Mouse (Mus musculus) lung, postnatal 4 days (tissue): Measurements from ENCODE around the gene C8g.
A peak's percentile ranks its signal among the peaks of the same experiment; 100 is the strongest.

Source experiments
- DNase-seq, 2 experiments: peaks; one replicate each; pipeline ENCODE4 v3.0.0; 2021

Gene C8g

DNA sequence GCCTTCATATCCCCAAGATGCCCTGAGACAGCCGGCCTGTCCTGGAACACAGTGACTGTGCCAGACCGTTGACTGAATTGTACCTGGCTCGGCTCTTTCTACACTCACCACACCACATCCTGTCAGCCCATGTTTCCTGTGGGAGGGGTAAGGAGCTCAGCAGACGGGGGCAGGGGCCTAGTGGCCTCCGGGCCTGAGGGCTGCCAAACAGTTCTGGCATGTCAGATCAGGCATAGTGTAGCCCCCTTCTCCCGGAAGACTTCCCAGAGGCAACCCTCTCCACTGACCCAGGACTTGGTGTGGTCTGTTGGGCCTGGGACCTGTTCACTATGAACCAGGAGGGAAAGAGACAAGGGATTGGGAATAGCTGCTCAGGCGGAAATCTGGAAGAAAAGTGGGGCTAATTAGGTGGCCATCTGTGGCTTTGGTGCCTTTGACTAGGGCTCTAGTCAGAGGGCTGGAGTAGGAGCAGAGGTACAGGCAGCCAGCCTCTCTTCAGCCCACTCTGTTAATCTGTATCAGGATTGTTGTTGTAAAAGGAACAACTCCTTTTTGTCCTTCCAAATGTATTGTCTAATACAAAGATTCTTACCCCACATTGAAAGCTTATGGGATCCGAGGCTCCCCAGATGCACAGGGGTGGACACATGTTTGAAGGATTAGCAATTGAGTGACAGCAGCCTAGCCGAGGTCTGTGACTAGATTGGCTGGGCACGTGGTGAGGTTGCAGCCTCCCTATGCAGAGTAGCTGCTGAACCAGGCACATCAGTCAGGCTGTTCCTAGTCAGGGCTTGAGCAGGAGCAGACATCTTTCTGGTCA, 35.5 kb downstream of the C8g start:
- peak; percentile 34 to 45 for DNase-seq

DNA sequence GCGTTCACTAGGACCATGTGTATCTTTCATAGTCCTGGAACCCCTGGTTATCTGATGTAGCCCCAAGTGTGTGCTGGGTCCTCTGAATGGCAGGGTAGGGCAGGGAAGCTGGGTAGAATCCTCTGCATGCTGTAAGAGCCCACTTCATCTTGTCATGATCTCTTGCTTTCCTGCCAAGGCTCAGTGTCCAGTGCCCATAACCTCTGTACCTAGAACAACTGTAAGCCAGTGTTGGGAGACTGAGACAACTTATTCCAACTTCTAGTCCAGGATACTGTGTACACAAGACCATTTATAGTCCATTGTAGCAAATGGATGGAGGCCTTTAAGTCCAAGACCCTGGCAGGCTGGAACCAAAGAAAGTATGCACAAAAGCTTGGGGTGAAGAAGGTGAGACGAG, 36.3 kb downstream of the C8g start:
- DNase-seq = no peak

DNA sequence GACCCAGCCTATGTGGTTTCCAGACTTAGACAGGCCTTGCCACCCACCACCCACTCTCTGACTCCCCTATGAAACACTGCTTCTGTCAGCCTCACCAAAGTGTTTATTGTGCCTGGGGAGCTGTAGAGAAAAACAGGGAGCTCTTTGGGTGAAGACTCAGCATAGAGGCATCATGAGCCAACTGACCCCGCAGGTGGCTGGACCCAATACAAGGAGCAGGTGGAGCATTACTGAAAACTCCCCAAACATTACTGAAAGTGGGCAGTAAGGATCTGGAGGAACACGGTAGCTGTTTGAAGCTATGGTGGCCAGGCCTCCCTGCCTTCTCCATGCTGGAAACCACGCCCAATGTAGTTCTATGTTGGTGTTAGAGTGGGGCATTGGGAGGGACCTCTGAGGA, 37.9 kb downstream of the C8g start:
- DNase-seq = no peak

DNA sequence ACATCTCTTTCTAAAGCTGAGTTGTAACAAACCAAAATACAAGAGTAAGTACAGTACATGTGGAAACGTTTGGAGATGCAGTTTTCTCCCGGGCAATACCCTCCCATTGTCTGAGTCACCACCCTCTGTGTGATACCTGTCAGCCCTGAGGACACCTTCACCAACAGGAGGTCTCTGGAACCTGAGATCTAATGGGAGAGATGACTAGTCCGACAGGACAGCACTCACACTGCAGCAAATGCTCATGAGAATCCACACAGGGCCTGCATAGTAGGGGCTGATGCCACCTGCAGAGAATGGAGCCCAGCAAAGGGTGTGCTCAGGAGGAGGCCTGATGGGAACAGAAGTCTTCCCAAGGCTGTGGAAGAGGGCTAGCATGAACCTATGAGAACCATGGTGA, 40.1 kb downstream of the C8g start:
- peak in 1 of 2 experiments; percentile 12 for DNase-seq

DNA sequence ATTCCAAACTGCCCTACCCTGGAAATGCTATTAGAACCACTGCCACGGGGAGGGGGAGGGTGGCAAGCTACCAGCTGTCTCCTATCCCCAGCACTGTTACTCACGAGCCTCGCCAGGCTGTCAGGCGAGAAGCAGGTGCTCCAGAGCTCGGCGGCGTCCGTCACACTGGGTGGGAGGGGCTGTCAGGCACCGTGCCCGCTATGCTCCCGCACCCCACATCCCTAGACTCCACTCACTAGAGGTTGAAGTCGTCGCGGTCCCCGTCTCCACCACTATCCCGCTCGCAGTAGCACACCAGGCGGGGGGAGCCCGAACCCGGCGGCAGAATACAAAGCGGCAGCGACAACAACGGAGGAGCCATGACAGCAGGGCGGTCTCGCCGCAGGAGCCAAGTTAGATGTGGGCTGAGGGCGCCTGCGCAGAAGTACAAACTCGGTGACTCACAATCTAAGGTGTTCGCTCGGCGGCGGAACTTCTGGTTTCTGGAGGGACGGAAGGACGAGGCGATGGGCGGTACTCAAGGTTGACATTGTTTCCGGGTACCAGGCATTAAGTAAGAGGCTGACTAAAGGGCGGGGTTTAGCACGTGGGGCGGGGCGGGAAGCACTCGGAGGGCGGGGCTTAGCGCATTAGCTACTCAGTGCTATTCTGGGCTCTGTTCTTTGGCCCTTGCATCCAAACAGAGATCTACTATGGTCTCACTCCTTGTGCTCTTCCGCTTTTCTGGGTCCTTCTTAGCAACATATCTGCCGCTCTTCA, 40.8 kb downstream of the C8g start, which contains the start of gene Paxx:
TSS of gene Paxx (minus strand) at position 544 of the 759 bp plus-strand sequence.
- peak; percentile 94 to 97 for DNase-seq

DNA sequence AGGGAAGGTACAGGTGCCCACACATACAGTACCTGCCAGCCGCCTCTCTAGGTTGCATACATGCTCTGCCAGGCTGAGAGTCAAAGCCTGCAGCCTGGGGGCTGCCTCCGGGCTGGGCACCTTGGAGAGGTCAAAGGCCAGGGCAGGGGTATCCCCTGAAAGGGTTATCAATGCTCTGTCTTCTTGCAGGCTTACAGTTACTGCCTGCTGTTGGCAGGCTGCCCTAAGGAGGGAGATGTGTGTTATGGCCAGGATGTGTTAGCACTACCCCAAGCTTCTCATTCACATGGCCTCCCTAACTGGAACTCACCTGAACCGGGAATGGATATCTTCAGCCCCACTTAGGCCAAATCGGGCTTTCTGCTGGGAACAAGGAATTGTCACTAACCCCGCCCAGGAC, 41.4 kb downstream of the C8g start:
- no peak for DNase-seq

DNA sequence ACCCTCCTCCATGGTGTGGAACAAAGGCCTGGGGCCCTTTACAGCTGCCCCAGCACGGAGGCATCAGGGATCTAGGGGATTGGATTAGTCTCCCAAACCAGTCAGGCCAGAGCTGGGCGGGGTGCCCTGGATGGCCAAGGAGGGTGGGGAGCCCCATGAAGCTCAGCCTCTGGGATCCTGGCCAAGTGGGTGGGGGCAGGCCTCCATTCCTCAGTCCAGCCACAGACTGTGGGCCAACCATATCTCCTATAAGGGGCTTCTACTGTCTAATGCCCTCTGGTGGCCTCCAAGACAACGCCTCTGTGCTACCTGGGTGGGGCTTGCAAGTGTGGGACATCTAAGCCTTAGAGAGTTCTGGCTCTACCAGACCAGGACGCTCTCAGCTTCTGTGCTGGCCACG, 42.6 kb downstream of the C8g start:
- peak; percentile 75 to 86 for DNase-seq

DNA sequence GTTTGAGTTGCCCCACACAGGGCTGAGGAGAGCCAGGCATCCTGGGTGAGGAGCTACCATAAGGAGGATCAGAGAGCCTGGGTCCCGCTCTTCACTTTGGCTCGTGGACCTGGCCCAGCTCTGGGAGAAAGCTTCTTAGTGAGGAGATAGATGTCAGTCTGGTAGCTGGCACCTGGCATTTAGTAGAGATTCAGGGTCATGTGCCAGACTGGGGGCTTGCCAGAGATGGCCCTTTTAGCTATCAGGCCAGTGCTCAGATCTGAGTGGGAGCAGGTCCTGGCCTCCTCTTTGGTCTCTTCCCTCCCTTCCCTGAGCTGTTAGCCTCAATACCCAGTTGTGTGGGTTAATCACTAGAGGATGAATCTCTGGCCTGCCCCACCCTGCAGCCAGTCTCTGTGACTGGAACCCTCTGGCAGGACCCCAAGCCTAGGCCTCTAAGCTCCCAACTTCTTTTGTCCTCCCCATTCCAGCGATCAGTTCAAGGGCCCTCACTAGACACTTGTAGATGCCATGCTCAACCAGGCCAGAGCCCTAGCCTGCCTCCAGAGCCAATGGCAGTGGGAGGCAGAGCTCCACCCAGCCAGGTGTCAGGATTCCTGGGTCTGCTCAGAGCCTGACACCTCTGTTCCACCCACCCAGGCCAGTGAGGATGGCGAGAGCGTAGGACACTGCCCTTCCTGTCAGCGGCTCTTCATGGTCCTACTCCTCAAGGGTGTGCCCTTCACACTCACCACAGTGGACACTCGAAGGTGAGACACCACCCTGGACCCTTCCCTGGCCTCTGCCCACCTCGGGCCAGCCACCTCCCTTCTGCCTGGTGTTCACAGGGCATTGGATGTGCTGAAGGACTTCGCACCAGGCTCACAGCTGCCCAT, 44.3 kb downstream of the C8g start:
- DNase-seq = peak; percentile 74 to 87

DNA sequence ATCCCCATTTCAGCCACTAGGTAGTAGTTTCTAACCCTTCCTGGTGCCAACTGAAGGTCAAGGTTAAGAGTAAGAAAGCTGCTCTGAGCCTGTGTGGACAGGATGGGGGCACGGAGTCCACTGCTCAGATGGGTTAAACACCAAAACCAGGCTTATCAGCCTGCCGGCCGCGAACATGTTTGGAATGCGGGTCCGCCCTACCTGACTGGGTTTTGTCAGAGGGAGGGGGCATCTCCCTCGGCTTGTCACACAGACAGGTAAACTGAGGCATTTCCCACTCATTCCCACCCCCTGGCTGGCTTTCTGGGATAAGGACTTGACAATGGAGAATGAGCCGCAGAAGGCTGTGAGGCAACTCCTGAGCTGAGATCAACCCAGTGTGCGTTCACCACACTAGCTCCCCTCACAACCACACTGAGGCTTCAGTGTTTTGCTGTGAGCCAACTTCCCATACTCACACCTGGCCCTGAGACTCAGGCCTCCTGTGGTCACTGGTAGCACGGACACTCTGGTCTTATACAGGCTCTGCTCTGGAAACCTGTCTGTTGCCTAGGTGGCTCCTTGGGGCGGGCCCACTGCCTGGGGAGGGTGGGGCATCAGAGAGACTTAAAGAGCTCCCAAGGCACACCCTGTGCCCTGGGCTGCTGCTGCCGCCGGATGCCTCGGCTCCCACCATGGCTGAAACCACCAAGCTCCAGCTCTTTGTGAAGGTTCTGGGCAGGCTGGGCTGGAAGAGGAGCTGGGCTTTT, 45.1 kb downstream of the C8g start, which contains the start of gene Clic3:
TSS of gene Clic3 (plus strand) at position 634 of the 749 bp plus-strand sequence.
- DNase-seq = peak; percentile 70 to 87

DNA sequence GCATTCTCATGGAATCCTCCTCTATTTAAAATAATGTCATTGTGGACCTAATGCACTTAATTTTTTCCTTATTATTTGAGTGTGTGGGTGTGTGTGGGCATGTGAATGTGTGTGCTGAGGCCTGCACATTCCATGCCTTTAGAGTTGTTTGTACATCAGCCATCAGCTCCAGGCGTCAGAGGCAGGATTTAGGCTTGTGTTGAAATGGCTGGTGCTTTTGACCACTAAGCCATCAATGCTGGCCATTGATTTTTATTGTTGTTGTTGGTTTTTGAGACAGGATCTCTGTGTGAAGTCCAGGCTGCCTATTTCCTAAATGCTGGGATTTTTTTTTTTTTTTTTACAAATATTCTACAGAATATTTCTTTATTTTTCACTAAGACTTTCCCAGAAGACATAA, 48.6 kb downstream of the C8g start:
- no peak for DNase-seq

DNA sequence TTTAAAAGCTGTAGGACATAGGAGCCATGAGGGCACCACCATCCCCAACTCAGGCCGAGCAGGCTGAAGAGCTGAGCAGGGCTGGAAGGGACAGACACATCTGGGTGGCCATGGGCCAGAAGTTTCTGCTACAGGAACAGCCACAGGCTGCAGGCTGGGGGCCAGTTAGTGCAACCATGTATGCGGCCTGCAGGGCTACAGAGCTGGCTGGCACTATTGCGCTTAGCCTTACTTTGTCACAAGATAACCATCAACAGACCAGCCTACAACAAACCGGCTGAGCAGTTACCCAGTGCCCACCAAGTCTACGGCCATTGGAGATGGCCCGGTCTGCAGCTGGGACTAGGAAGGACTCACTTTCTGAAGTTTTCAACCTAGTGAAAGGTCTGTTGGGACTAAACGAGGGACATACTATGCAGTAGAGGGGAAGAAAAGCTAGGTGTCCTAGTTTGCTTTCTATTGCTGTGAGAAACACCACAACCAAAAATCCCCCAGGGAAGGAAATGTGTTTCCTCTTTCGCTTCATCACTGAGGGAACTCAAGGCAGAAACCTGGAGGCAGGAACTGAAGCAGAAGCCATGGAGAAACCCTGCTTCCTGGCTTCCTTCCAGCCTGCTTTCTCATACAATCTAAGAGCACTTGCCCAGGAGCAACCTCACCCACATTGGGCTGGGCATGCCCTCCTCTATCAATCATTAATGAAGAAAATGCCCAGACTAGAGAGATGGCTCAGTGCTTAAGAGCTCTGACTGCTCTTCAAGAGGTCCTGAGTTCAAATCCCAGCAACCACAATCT, 50.5 kb downstream of the C8g start:
- no peak for DNase-seq
